Mouse (Mus musculus): ENCODE results near the gene Gm20547.

DNA sequence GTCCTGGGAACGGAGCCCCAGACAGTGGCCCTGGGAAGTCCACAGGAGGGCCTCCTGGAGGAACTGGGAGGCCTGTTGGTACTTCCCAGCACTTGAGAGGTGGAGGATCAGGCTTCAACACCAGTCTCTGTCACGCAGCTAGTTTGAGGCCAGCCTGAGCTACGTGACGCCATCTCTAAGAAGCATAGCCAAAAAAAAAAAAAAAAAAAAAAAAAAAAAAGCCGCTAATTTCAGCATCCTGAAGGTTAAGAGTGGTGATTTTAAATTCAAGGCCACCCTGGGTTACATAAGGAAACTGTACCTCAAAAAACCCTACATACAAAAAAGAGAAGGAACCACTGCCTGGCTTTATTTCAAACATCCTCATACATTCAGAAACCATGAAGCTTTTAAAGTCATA lies 42.4 kb upstream of the Gm20547 start:
- no peak for TF ChIP-seq POLR2A (IDR thresholded peaks at IDR 0.05; ENCODE audit: extremely low read depth, insufficient read depth, low read length)
- no peak for TF ChIP-seq CTCF (IDR thresholded peaks at IDR 0.05; ENCODE audit: low read depth, low read length)
